Mouse (Mus musculus): ENCODE results near the gene Tmub2.

Tmub2 gene

DNA sequence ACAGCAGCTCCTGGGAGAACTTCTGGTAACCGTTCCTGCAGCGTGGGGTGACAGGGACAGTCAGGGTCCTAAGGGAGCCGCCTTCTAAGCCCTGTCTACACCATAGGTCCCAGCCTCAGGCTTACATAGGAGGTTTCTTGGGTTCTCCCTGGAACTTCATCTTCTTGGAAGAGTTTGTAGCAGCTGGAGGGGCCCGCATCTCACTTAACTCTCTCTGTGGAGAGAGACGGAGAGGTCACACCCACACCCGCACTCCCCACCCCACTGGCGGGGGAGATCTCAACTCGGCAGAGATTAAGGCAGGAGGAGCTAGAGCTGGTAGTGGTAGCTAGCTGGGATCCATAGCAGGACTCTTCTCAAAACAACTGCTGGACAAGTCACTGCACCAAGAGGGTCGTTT lies 23.4 kb downstream of the Tmub2 start:
- no peak for DNase-seq

- DNase-seq, result peak; percentile 94
These were observed 24.2 kb downstream of the Tmub2 start for GRCm38 (mm10) chr11:102308979-102309378.

- DNase-seq, result peak; percentile 64
These were observed 25.3 kb downstream of the Tmub2 start for GRCm38 (mm10) chr11:102309821-102310617.

- DNase-seq, result peak; percentile 61
These were observed 26.3 kb downstream of the Tmub2 start for GRCm38 (mm10) chr11:102310768-102311695.

GRCm38 (mm10) chr11:102311966-102312365 lies 27.2 kb downstream of the Tmub2 start:
- no peak for DNase-seq

DNA sequence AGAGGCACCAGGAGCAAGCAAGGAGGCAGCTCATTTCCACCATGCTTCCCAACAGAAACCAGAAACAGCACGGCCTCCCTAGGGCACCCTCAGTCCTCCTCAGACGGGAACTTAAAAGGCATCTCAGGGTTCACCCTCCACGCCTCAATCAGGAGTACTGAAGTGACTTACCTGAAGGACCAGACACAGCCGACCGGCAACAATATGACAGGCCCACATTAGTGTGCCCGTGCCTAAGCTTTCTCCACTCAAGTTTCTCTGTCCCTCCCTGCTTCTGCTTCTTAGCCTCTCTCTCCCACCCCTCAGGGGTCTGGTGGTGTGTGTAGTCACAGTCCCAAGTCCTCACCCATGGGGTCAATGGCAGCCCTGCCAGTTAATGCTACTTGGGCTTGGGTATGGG lies 27.9 kb downstream of the Tmub2 start:
- DNase-seq, result no peak

DNA sequence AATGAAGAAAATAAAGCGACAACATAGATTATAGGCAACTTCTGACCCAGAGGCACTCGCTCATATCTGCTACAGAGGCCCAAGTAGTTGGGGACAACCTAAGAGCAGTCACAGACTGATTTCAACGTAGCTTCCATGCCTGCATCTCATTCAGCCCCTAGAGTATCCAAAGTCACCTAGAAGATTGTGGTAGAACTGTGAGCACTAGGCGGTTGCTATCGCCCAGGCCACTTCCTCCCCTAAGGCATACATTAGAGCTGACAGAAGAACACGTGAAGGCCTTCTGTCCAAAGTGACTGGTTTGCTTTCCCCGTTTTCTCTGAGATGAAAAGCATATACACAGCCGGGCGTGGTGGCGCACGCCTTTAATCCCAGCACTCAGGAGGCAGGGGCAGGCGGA lies 29.6 kb downstream of the Tmub2 start:
- peak; percentile 31 for DNase-seq

- peak; percentile 71 for DNase-seq
These were observed 31.2 kb downstream of the Tmub2 start for GRCm38 (mm10) chr11:102315690-102316571.

DNA sequence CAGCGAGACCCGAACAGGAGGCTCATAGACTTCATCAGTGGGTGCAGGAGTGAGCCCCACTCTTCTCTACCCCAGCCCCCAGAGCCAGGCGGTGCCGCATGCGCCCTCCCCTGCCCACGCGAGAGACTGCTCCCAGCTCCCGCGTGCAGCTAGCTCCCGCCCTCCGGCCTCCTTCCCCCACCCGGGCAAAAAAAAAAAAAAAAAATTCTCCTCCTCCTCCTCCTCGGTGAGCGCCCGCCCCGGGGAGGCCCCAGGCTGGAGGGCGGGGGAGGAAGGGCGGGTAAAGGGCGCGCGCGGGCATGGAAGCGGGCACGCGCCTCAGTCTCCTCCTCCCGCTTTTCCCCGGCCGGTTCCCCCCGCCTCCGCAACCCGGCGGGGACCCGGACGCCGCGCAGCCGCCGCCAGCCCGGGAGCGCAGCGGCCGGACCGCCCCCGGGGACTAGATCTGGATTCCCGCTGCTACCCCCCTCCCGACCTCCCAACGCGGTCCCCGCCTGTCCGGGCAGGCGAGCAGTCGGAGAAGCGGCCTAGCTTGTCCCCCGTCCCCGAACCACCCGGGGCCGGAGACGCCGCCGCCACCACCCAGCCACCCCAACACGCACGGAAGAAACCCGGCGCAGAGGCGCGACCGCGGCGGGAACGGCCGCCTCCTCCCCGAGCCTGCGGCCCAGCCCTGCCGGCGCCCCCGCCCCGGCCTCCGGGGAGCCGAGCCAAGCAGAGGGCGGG lies 32.0 kb downstream of the Tmub2 start:
- DNase-seq, result peak; percentile 92

GRCm38 (mm10) chr11:102317298-102317900 lies 32.7 kb downstream of the Tmub2 start:
- peak; percentile 79 for DNase-seq

GRCm38 (mm10) chr11:102317901-102318575 lies 33.3 kb downstream of the Tmub2 start:
- DNase-seq, result peak; percentile 80

- peak; percentile 69 for DNase-seq
These were observed 34.1 kb downstream of the Tmub2 start for GRCm38 (mm10) chr11:102318576-102319409.

- DNase-seq, result peak; percentile 96
These were observed 34.7 kb downstream of the Tmub2 start, which contains the start of gene Ubtf for GRCm38 (mm10) chr11:102319410-102319792. Gene Ubtf, minus strand, starts transcription at chr11:102319742.

DNA sequence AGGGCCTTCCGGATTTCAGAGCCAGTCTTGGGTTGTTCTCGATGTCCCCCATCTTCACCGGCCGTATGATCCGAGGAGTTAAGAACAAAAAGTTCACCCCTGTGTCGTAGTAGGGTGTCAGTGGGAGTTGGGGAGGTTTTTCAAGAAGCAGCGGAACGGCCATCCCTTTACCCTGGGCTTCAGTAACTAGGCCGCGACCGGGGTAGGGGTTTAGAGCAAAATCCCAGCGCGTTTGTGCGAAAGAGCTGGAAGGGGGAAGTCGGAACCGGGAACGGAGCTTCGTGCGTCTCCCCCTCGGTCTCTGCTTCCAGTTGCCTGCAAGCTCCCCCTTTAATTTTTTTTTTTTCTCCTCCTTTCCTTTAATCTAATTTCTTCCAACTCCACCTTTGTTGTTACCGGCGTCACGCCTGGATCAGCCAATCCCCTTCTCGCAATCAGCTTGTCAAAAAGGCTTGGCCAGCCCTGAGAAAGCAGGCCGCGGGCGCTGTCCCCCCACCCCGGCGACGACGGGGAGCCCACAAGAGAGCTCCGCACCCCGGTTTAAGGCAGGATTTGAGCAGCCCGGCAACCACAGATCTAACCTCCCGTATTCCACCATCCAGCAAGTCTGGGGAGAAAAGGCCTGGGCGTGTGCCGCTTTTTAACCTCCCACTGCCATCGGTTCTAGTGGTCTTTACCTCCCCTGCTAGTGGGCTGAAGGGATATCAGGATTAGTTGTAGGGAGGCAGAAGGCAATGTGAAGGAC lies 35.4 kb downstream of the Tmub2 start:
- DNase-seq, result peak; percentile 95

DNA sequence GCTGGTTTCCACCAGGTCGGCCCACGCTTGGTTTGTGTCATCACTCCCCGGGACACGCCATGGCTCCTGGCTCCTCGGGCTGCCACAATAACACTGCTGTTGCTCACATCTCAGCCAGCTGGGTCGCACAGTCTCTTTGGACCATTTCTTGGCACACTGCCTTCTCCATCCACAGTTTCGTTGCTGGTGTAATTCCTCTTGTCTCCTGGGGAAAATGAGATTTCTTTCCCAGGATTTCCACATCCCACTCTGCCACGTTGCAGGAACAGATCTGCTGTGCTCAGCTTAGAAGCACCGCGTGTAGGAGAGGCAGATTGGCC lies 35.9 kb downstream of the Tmub2 start:
- DNase-seq, result peak; percentile 86

- DNase-seq, result no peak
These were observed 37.2 kb downstream of the Tmub2 start for GRCm38 (mm10) chr11:102321931-102322330.

- DNase-seq, result no peak
These were observed 38.8 kb downstream of the Tmub2 start for GRCm38 (mm10) chr11:102323516-102323915.

GRCm38 (mm10) chr11:102327250-102327649 lies 42.5 kb downstream of the Tmub2 start:
- no peak for DNase-seq

DNA sequence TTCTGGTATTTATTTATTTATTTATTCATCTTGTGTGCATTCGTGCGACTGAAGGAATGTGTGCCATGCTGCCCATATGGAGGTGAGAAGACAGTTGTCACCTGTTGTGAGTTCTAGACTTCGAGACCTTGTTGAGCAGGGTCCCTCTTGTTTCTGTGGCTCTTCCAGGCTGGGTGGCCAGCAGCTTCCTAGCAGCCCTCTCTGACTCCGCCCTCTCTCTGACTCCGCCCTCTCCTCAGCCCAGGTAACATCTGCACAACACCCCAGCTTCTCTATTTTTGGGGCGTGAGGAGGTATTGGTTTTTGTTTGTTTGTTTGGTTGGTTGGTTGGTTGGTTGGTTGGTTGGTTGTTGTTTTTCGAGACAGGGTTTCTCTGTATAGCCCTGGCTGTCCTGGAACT lies 43.1 kb downstream of the Tmub2 start:
- DNase-seq, result no peak

Measured in cerebellum, adult 9-11 months (tissue).